Mouse (Mus musculus): ENCODE data around the gene Cat. TPM values are rescaled to one million over a fixed set of nuclear protein-coding genes. Genes with fewer than 3 reads are reported as not detected.

The Cat gene
- polyA plus RNA-seq, 1 experiment from 2014 or later: 96.6 TPM

GRCm38 (mm10) chr2:103423884-103424283 lies 61.1 kb downstream of the Cat start:
- no peak for ATAC-seq (ENCODE audit: insufficient number of reproducible peaks, insufficient read depth, low FRiP score, low read depth)
- Histone ChIP-seq H3K4me3 (ENCODE audit: control insufficient read depth in 1 of 2, insufficient read depth in 1 of 2, low read depth in 1 of 2, low read length in 2 of 2) (no peak overlapping the region), H3K4me1 (ENCODE audit: control insufficient read depth in 2 of 2, insufficient read depth in 2 of 2, low read length in 2 of 2) (peaks cover 8 to 12% of the 10 kb centered on the region in 2 experiments; a peak in 3 of 4 replicates), H3K27me3 (ENCODE audit: control insufficient read depth, insufficient read depth, low read length) (no peaks in the 10 kb centered on the region), H3K27ac (replicated peaks in 1 of 2; ENCODE audit: control insufficient read depth in 1 of 2, insufficient read depth in 1 of 2, low read depth in 2 of 2, low read length in 2 of 2) (no peak overlapping the region), H3K9me3 (ENCODE audit: control insufficient read depth, low read length) (no peaks in the 10 kb centered on the region), H3K9ac (ENCODE audit: low read length) (no peak overlapping the region), H3K36me3 (ENCODE audit: control insufficient read depth, insufficient read depth, low read length) (no peaks in the 10 kb centered on the region), H3K4me2 (ENCODE audit: low read length) (peak overlapping the region; percentile 23; the same call in 1 of the 2 replicates)
- WGBS: 67% methylated on average over 12 of the region's 12 CpGs

GRCm38 (mm10) chr2:103420650-103421507 lies 64.1 kb downstream of the Cat start:
- Histone ChIP-seq H3K36me3 (ENCODE audit: control insufficient read depth, insufficient read depth, low read length) (no peaks in the 10 kb centered on the region), H3K9ac (ENCODE audit: low read length) (no peak overlapping the region), H3K9me3 (ENCODE audit: control insufficient read depth, low read length) (no peaks in the 10 kb centered on the region), H3K27ac (replicated peaks in 1 of 2; ENCODE audit: control insufficient read depth in 1 of 2, insufficient read depth in 1 of 2, low read depth in 2 of 2, low read length in 2 of 2) (no peak overlapping the region), H3K4me1 (ENCODE audit: control insufficient read depth in 2 of 2, insufficient read depth in 2 of 2, low read length in 2 of 2) (peaks cover 8 to 12% of the 10 kb centered on the region in 2 experiments; a peak in 3 of 4 replicates), H3K27me3 (ENCODE audit: control insufficient read depth, insufficient read depth, low read length) (no peaks in the 10 kb centered on the region), H3K4me2 (ENCODE audit: low read length) (no peak overlapping the region), H3K4me3 (ENCODE audit: control insufficient read depth in 1 of 2, insufficient read depth in 1 of 2, low read depth in 1 of 2, low read length in 2 of 2) (no peak overlapping the region)
- no peak for ATAC-seq (ENCODE audit: insufficient number of reproducible peaks, insufficient read depth, low FRiP score, low read depth)
- 49% methylated on average over 15 of the region's 15 CpGs for WGBS

GRCm38 (mm10) chr2:103415774-103416173 lies 69.2 kb downstream of the Cat start:
- H3K4me2 ChIP-seq (ENCODE audit: low read length): no peak overlapping the region
- 27% methylated on average over 3 of the region's 3 CpGs for WGBS
- no peak overlapping the region for H3K9ac ChIP-seq (ENCODE audit: low read length)
- H3K4me3 ChIP-seq (ENCODE audit: control insufficient read depth in 1 of 2, insufficient read depth in 1 of 2, low read depth in 1 of 2, low read length in 2 of 2): no peak overlapping the region
- no peaks in the 10 kb centered on the region for H3K9me3 ChIP-seq (ENCODE audit: control insufficient read depth, low read length)
- no peaks in the 10 kb centered on the region for H3K27me3 ChIP-seq (ENCODE audit: control insufficient read depth, insufficient read depth, low read length)
- H3K27ac ChIP-seq (replicated peaks in 1 of 2; ENCODE audit: control insufficient read depth in 1 of 2, insufficient read depth in 1 of 2, low read depth in 2 of 2, low read length in 2 of 2): no peak overlapping the region
- ATAC-seq (ENCODE audit: insufficient number of reproducible peaks, insufficient read depth, low FRiP score, low read depth): no peak
- H3K36me3 ChIP-seq (ENCODE audit: control insufficient read depth, insufficient read depth, low read length): no peaks in the 10 kb centered on the region
- peaks cover 2 to 3% of the 10 kb centered on the region in 2 experiments; a peak in 1 of 4 replicates for H3K4me1 ChIP-seq (ENCODE audit: control insufficient read depth in 2 of 2, insufficient read depth in 2 of 2, low read length in 2 of 2)

- 60% methylated on average over 5 of the region's 5 CpGs for WGBS
- no peaks in the 10 kb centered on the region for H3K9me3 ChIP-seq (ENCODE audit: control insufficient read depth, low read length)
These were observed 71.6 kb downstream of the Cat start for GRCm38 (mm10) chr2:103413381-103413780.

GRCm38 (mm10) chr2:103411816-103412215 lies 73.1 kb downstream of the Cat start:
- no peak overlapping the region for H3K4me2 ChIP-seq (ENCODE audit: low read length)
- no peak overlapping the region for H3K9ac ChIP-seq (ENCODE audit: low read length)
- no peak overlapping the region for H3K4me3 ChIP-seq (ENCODE audit: control insufficient read depth in 1 of 2, insufficient read depth in 1 of 2, low read depth in 1 of 2, low read length in 2 of 2)
- no peaks in the 10 kb centered on the region for H3K36me3 ChIP-seq (ENCODE audit: control insufficient read depth, insufficient read depth, low read length)
- H3K4me1 ChIP-seq (ENCODE audit: control insufficient read depth in 2 of 2, insufficient read depth in 2 of 2, low read length in 2 of 2): no peaks in the 10 kb centered on the region
- 90% methylated on average over 3 of the region's 3 CpGs for WGBS
- H3K27ac ChIP-seq (replicated peaks in 1 of 2; ENCODE audit: control insufficient read depth in 1 of 2, insufficient read depth in 1 of 2, low read depth in 2 of 2, low read length in 2 of 2): no peak overlapping the region
- H3K9me3 ChIP-seq (ENCODE audit: control insufficient read depth, low read length): no peaks in the 10 kb centered on the region
- H3K27me3 ChIP-seq (ENCODE audit: control insufficient read depth, insufficient read depth, low read length): no peaks in the 10 kb centered on the region
- ATAC-seq (ENCODE audit: insufficient number of reproducible peaks, insufficient read depth, low FRiP score, low read depth): no peak

More at GRCm38 (mm10) chr2:103413381-103413780, 71.6 kb downstream of the Cat start:
- Histone ChIP-seq H3K36me3 (ENCODE audit: control insufficient read depth, insufficient read depth, low read length) (no peaks in the 10 kb centered on the region), H3K4me3 (ENCODE audit: control insufficient read depth in 1 of 2, insufficient read depth in 1 of 2, low read depth in 1 of 2, low read length in 2 of 2) (no peak overlapping the region), H3K27ac (replicated peaks in 1 of 2; ENCODE audit: control insufficient read depth in 1 of 2, insufficient read depth in 1 of 2, low read depth in 2 of 2, low read length in 2 of 2) (no peak overlapping the region), H3K4me2 (ENCODE audit: low read length) (no peak overlapping the region), H3K27me3 (ENCODE audit: control insufficient read depth, insufficient read depth, low read length) (no peaks in the 10 kb centered on the region), H3K4me1 (ENCODE audit: control insufficient read depth in 2 of 2, insufficient read depth in 2 of 2, low read length in 2 of 2) (no peaks in the 10 kb centered on the region), H3K9ac (ENCODE audit: low read length) (no peak overlapping the region)
- ATAC-seq (ENCODE audit: insufficient number of reproducible peaks, insufficient read depth, low FRiP score, low read depth): no peak

- H3K27ac ChIP-seq (replicated peaks in 1 of 2; ENCODE audit: control insufficient read depth in 1 of 2, insufficient read depth in 1 of 2, low read depth in 2 of 2, low read length in 2 of 2): no peak within 1 kb of the TSS
- no peaks in the 10 kb centered on the region for H3K36me3 ChIP-seq (ENCODE audit: control insufficient read depth, insufficient read depth, low read length)
- H3K4me3 ChIP-seq (ENCODE audit: control insufficient read depth in 1 of 2, insufficient read depth in 1 of 2, low read depth in 1 of 2, low read length in 2 of 2): no peak within 1 kb of the TSS
- no peak within 1 kb of the TSS for H3K4me2 ChIP-seq (ENCODE audit: low read length)
- no peaks in the 10 kb centered on the region for H3K27me3 ChIP-seq (ENCODE audit: control insufficient read depth, insufficient read depth, low read length)
- no peaks in the 10 kb centered on the region for H3K9me3 ChIP-seq (ENCODE audit: control insufficient read depth, low read length)
- WGBS: 57% methylated on average over 6 of the region's 6 CpGs
- H3K4me1 ChIP-seq (ENCODE audit: control insufficient read depth in 2 of 2, insufficient read depth in 2 of 2, low read length in 2 of 2): no peaks in the 10 kb centered on the region
- no peak for ATAC-seq (ENCODE audit: insufficient number of reproducible peaks, insufficient read depth, low FRiP score, low read depth)
- no peak within 1 kb of the TSS for H3K9ac ChIP-seq (ENCODE audit: low read length)
These were observed 73.6 kb downstream of the Cat start, which contains the start of gene Elf5 for GRCm38 (mm10) chr2:103411348-103411747. TSS of gene Elf5 (plus strand) at chr2:103411688.

GRCm38 (mm10) chr2:103406239-103406638 lies 78.7 kb downstream of the Cat start:
- no peak overlapping the region for H3K9ac ChIP-seq (ENCODE audit: low read length)
- no peaks in the 10 kb centered on the region for H3K9me3 ChIP-seq (ENCODE audit: control insufficient read depth, low read length)
- no peak overlapping the region for H3K4me2 ChIP-seq (ENCODE audit: low read length)
- no peaks in the 10 kb centered on the region for H3K4me1 ChIP-seq (ENCODE audit: control insufficient read depth in 2 of 2, insufficient read depth in 2 of 2, low read length in 2 of 2)
- H3K27ac ChIP-seq (replicated peaks in 1 of 2; ENCODE audit: control insufficient read depth in 1 of 2, insufficient read depth in 1 of 2, low read depth in 2 of 2, low read length in 2 of 2): no peak overlapping the region
- no peak for ATAC-seq (ENCODE audit: insufficient number of reproducible peaks, insufficient read depth, low FRiP score, low read depth)
- no peak overlapping the region for H3K4me3 ChIP-seq (ENCODE audit: control insufficient read depth in 1 of 2, insufficient read depth in 1 of 2, low read depth in 1 of 2, low read length in 2 of 2)
- WGBS: 67% methylated on average over 3 of the region's 3 CpGs
- H3K36me3 ChIP-seq (ENCODE audit: control insufficient read depth, insufficient read depth, low read length): no peaks in the 10 kb centered on the region
- no peaks in the 10 kb centered on the region for H3K27me3 ChIP-seq (ENCODE audit: control insufficient read depth, insufficient read depth, low read length)
